Mouse (Mus musculus): Measurements from ENCODE around the gene Noc2l. TPM values are rescaled to one million over a fixed set of nuclear protein-coding genes. Genes with fewer than 3 reads are reported as not detected.

Gene Noc2l
- total and polyA plus RNA-seq, 2 experiments = 16.4 to 35.8 TPM

DNA sequence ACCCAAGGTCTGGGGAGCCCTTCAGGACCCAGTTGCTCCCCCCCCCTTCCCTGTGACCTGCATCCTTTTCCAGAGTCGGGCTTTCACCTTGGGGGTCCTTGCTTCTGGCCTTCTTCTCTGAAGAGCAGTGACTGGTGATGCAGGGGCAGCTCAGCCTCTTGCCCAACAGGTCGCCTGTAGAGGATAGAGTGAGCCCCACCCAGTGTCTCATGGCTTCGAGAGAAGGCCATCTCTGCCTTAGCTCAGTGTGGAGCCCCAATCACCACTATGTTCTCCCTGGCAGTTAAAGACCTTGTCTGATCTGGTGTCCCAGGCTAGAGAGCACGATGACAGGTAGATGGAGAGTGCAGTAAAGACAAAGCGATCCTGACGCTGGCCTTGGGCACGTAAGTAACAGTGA lies 16.3 kb downstream of the Noc2l start:
- H3K27me3 ChIP-seq (ENCODE audit: control insufficient read depth, insufficient read depth, low read length) = peaks cover 15% of the 10 kb centered on the region
- TF ChIP-seq CTCF (IDR thresholded peaks at IDR 0.05; ENCODE audit: low read depth, low read length) (no peak), POLR2A (IDR thresholded peaks at IDR 0.05; ENCODE audit: extremely low read depth, insufficient read depth, low read length) (no peak)
- 36% methylated on average over 7 of the region's 7 CpGs for WGBS
- no peak overlapping the region for H3K9ac ChIP-seq (ENCODE audit: low read depth, low read length)
- peaks cover 4% of the 10 kb centered on the region; the same call in 1 of the 2 replicates for H3K4me1 ChIP-seq (ENCODE audit: control insufficient read depth, insufficient read depth, low read length)
- H3K27ac ChIP-seq (replicated peaks; ENCODE audit: insufficient read depth, low read depth, low read length) = no peak overlapping the region
- no peak overlapping the region for H3K4me3 ChIP-seq (ENCODE audit: insufficient read depth, low read depth, low read length)
- H3K36me3 ChIP-seq (ENCODE audit: control insufficient read depth, insufficient read depth, low read length) = peaks cover under 1% of the 10 kb centered on the region; the same call in 1 of the 2 replicates
- H3K79me2 ChIP-seq (ENCODE audit: control insufficient read depth, insufficient read depth, low read length) = no peaks in the 10 kb centered on the region
- no peak for DNase-seq (ENCODE audit: extremely low read depth, low read depth, low spot score)

DNA sequence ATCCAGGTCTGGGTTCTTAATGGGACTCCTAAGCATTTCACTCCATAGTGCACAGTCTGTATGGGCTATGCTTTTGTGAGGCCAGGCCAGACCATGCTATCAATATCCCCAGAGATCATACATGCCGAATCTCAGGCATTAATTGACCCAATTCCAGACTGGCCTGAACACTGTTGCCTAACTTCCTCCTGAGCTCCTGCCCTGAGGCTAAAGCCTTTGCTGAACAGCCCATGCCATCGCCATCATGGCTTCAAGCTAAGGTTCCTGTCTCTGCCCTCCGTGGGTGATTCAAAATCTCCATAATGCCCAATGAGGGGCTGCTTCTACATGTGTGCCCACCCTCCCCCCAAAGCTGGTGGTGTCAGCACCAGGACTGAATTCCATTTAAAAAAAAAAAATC lies 16.8 kb downstream of the Noc2l start:
- TF ChIP-seq POLR2A (IDR thresholded peaks at IDR 0.05; ENCODE audit: extremely low read depth, insufficient read depth, low read length) (no peak), CTCF (IDR thresholded peaks at IDR 0.05; ENCODE audit: low read depth, low read length) (no peak)
- Histone ChIP-seq H3K9ac (ENCODE audit: low read depth, low read length) (no peak overlapping the region), H3K4me1 (ENCODE audit: control insufficient read depth, insufficient read depth, low read length) (peaks cover 4% of the 10 kb centered on the region; the same call in 1 of the 2 replicates)

DNA sequence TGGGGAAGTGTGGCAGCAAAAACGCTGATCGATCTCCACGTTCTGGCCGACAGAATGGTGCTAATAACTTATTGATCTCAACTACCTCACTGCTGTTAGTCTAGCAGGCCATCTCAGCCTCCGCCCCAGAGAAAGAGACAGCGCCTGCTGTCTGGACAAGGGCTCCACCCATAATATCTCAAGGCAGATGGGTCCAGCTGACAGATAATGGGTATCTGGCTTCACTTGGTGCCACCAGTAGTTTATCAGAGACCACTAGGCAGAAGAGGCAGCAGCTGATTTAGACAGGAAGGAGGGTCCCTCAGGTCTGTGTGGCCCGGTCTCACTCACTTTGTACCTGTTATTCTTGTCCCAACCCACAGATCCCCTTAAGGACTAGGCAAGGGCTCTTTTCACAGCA lies 17.2 kb downstream of the Noc2l start:
- 40% methylated on average over 7 of the region's 7 CpGs for WGBS
- Histone ChIP-seq H3K4me3 (ENCODE audit: insufficient read depth, low read depth, low read length) (no peak overlapping the region), H3K27me3 (ENCODE audit: control insufficient read depth, insufficient read depth, low read length) (peaks cover 15% of the 10 kb centered on the region), H3K79me2 (ENCODE audit: control insufficient read depth, insufficient read depth, low read length) (no peaks in the 10 kb centered on the region), H3K36me3 (ENCODE audit: control insufficient read depth, insufficient read depth, low read length) (no peaks in the 10 kb centered on the region), H3K9ac (ENCODE audit: low read depth, low read length) (no peak overlapping the region), H3K27ac (replicated peaks; ENCODE audit: insufficient read depth, low read depth, low read length) (no peak overlapping the region), H3K4me1 (ENCODE audit: control insufficient read depth, insufficient read depth, low read length) (peaks cover 4% of the 10 kb centered on the region; the same call in 1 of the 2 replicates)
- no peak for TF ChIP-seq CTCF (IDR thresholded peaks at IDR 0.05; ENCODE audit: low read depth, low read length)
- no peak for TF ChIP-seq POLR2A (IDR thresholded peaks at IDR 0.05; ENCODE audit: extremely low read depth, insufficient read depth, low read length)
- no peak for DNase-seq (ENCODE audit: extremely low read depth, low read depth, low spot score)

More for the DNA sequence above, 16.8 kb downstream of the Noc2l start:
- no peaks in the 10 kb centered on the region for H3K36me3 ChIP-seq (ENCODE audit: control insufficient read depth, insufficient read depth, low read length)
- H3K4me3 ChIP-seq (ENCODE audit: insufficient read depth, low read depth, low read length) = no peak overlapping the region
- no peak for DNase-seq (ENCODE audit: extremely low read depth, low read depth, low spot score)
- peaks cover 15% of the 10 kb centered on the region for H3K27me3 ChIP-seq (ENCODE audit: control insufficient read depth, insufficient read depth, low read length)
- 37% methylated on average over 3 of the region's 3 CpGs for WGBS
- no peaks in the 10 kb centered on the region for H3K79me2 ChIP-seq (ENCODE audit: control insufficient read depth, insufficient read depth, low read length)
- H3K27ac ChIP-seq (replicated peaks; ENCODE audit: insufficient read depth, low read depth, low read length) = no peak overlapping the region

DNA sequence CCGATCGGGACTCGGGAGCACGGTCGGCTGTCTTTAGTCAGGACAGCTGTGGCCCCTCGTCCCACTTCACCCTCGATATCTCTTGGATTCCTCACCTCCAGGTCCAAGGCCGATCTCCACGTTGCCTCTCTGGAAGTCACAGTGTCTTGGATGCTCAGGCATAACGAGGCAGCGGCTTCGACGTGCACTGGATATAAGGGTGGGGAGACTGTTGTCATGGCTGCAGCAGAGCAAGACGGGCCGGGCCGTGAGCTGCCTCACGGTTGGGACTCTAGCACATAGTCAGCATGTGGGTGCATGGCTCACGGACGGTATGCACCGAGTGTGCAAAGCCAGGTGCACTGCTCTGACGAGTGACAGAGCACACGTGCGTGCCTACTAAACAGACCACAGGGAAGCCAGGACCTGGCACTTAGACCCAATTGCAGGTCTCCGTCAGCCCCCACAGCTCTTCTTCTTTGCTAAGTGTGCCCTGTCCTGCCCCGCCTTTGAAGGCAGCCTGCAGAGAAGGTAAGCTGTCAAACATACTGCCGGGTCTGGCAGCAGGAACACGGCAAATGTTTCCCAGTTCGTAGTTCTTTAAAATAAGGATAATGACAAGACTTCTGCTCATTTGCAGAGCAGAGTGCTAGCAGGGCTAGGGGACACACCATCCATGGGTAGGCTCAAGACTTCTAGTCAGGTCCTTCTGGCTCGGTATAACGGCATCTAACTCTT lies 18.7 kb downstream of the Noc2l start:
- Histone ChIP-seq H3K4me3 (ENCODE audit: insufficient read depth, low read depth, low read length) (no peak overlapping the region), H3K36me3 (ENCODE audit: control insufficient read depth, insufficient read depth, low read length) (no peaks in the 10 kb centered on the region), H3K27ac (replicated peaks; ENCODE audit: insufficient read depth, low read depth, low read length) (no peak overlapping the region), H3K27me3 (ENCODE audit: control insufficient read depth, insufficient read depth, low read length) (peaks cover 15% of the 10 kb centered on the region), H3K79me2 (ENCODE audit: control insufficient read depth, insufficient read depth, low read length) (no peaks in the 10 kb centered on the region), H3K9ac (ENCODE audit: low read depth, low read length) (no peak overlapping the region), H3K4me1 (ENCODE audit: control insufficient read depth, insufficient read depth, low read length) (peaks cover 4% of the 10 kb centered on the region; the same call in 1 of the 2 replicates)
- no peak for DNase-seq (ENCODE audit: extremely low read depth, low read depth, low spot score)
- WGBS = 5% methylated on average over 26 of the region's 30 CpGs
- no peak for TF ChIP-seq POLR2A (IDR thresholded peaks at IDR 0.05; ENCODE audit: extremely low read depth, insufficient read depth, low read length)
- no peak for TF ChIP-seq CTCF (IDR thresholded peaks at IDR 0.05; ENCODE audit: low read depth, low read length)

DNA sequence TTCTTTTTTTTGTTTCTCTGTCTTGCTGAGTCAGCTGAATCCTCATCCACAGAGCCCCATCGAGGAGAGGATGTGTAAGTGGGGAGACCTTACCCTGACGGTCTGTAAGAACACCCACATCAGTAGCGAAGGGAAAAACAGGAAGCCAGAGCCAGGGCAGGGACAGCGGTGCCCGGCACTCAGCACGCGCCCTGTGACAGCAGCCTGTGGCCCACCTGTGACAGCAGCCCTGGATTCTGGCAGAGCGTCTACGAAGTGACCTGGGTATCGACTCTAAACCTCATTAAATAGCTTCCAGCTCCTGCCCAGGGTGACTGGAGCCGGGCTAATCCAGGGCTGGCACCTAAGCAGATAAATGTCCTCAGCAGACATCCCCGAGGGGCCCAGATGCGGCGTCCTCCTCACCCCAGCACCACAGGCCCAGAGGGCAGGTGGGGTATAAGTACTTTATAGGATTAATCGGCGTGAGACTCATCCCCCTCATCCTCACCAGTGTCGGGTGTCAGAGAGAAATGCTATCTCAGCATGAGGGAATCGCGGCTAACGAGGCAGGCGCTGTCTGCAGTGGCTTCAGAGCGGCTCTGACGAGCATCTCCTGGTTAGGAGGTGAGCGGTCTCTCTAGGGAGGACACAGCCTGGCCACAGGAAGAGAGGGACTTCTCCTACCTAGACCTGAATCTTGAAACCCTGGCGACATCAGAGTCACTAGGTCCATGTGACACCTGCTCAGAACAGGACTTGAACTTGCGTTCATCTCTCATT lies 19.4 kb downstream of the Noc2l start, which contains the start of gene Samd11:
Gene Samd11 (minus strand): TSS at position 580 of the 762 bp plus-strand sequence.
- Histone ChIP-seq H3K27ac (replicated peaks; ENCODE audit: insufficient read depth, low read depth, low read length) (no peak within 1 kb of the TSS), H3K4me1 (ENCODE audit: control insufficient read depth, insufficient read depth, low read length) (peaks cover 4% of the 10 kb centered on the region; the same call in 1 of the 2 replicates), H3K36me3 (ENCODE audit: control insufficient read depth, insufficient read depth, low read length) (no peaks in the 10 kb centered on the region), H3K27me3 (ENCODE audit: control insufficient read depth, insufficient read depth, low read length) (peaks cover 15% of the 10 kb centered on the region), H3K4me3 (ENCODE audit: insufficient read depth, low read depth, low read length) (no peak within 1 kb of the TSS), H3K9ac (ENCODE audit: low read depth, low read length) (no peak within 1 kb of the TSS), H3K79me2 (ENCODE audit: control insufficient read depth, insufficient read depth, low read length) (no peaks in the 10 kb centered on the region)
- no peak for DNase-seq (ENCODE audit: extremely low read depth, low read depth, low spot score)
- no peak for TF ChIP-seq POLR2A (IDR thresholded peaks at IDR 0.05; ENCODE audit: extremely low read depth, insufficient read depth, low read length)
- TF ChIP-seq CTCF (IDR thresholded peaks at IDR 0.05; ENCODE audit: low read depth, low read length) = no peak
- WGBS = 12% methylated on average over 26 of the region's 26 CpGs

Other genes starting within 250 kb of the Noc2l start
- gene B3galt6, start 243.4 kb upstream of the Noc2l start, total RNA-seq (2014; rRNA removed) = 2.8 TPM in 2 replicates
- 2.5 and 2.6 TPM in 2 replicates for gene B3galt6, start 243.4 kb upstream of the Noc2l start, polyA plus RNA-seq (2012; rRNA removed)
- gene Sdf4, start 243.1 kb upstream of the Noc2l start, total RNA-seq (2014; rRNA removed) = 141 and 156 TPM in 2 replicates
- gene Sdf4, start 243.1 kb upstream of the Noc2l start, polyA plus RNA-seq (2012; rRNA removed) = 34.9 and 37.2 TPM in 2 replicates
- gene Tnfrsf4, start 222.2 kb upstream of the Noc2l start, total RNA-seq (2014; rRNA removed) = 0.65 and 0.67 TPM in 2 replicates
- 0.83 and 2.5 TPM in 2 replicates for gene Tnfrsf4, start 222.2 kb upstream of the Noc2l start, polyA plus RNA-seq (2012; rRNA removed)
- gene Tnfrsf18, start 209.8 kb upstream of the Noc2l start, total RNA-seq (2014; rRNA removed) = 0.94 TPM in 1 of 2 replicates, not detected in the other
- gene Tnfrsf18, start 209.8 kb upstream of the Noc2l start, polyA plus RNA-seq (2012; rRNA removed) = 0.41 and 0.81 TPM in 2 replicates
- 0.37 TPM in 1 of 2 replicates, not detected in the other for gene Ttll10, start 176.6 kb upstream of the Noc2l start, total RNA-seq (2014; rRNA removed)
- 0.11 and 0.12 TPM in 2 replicates for gene Ttll10, start 176.6 kb upstream of the Noc2l start, polyA plus RNA-seq (2012; rRNA removed)
- gene 9430015G10Rik, start 126.0 kb upstream of the Noc2l start, total RNA-seq (2014; rRNA removed) = 3.8 and 4.5 TPM in 2 replicates
- gene 9430015G10Rik, start 126.0 kb upstream of the Noc2l start, polyA plus RNA-seq (2012; rRNA removed) = 3.7 and 9.1 TPM in 2 replicates
- gene Rnf223, start 105.5 kb upstream of the Noc2l start, total RNA-seq (2014; rRNA removed) = not detected in 2 replicates
- 0.17 TPM in 1 of 2 replicates, not detected in the other for gene Rnf223, start 105.5 kb upstream of the Noc2l start, polyA plus RNA-seq (2012; rRNA removed)
- gene Agrn, start 38.5 kb upstream of the Noc2l start, total RNA-seq (2014; rRNA removed) = 10.4 and 13.8 TPM in 2 replicates
- gene Agrn, start 38.5 kb upstream of the Noc2l start, polyA plus RNA-seq (2012; rRNA removed) = 20.5 and 33.2 TPM in 2 replicates
- gene Isg15, start 35.2 kb upstream of the Noc2l start, total RNA-seq (2014; rRNA removed) = 14.2 and 20.7 TPM in 2 replicates
- 26.8 and 44.3 TPM in 2 replicates for gene Isg15, start 35.2 kb upstream of the Noc2l start, polyA plus RNA-seq (2012; rRNA removed)
- 2.5 and 3.0 TPM in 2 replicates for gene AW011738, start 32.7 kb upstream of the Noc2l start, total RNA-seq (2014; rRNA removed)
- gene AW011738, start 32.7 kb upstream of the Noc2l start, polyA plus RNA-seq (2012; rRNA removed) = 1.7 and 3.7 TPM in 2 replicates
- gene Perm1, start 20.1 kb upstream of the Noc2l start, total RNA-seq (2014; rRNA removed) = 0.07 and 0.09 TPM in 2 replicates
- 0.04 TPM in 1 of 2 replicates, not detected in the other for gene Perm1, start 20.1 kb upstream of the Noc2l start, polyA plus RNA-seq (2012; rRNA removed)
- gene Plekhn1, start 1.2 kb upstream of the Noc2l start, total RNA-seq (2014; rRNA removed) = 6.9 TPM in 2 replicates
- gene Plekhn1, start 1.2 kb upstream of the Noc2l start, polyA plus RNA-seq (2012; rRNA removed) = 12.1 and 18.5 TPM in 2 replicates
- under 0.01 TPM in 1 of 2 replicates, not detected in the other for gene Samd11, start 19.6 kb downstream of the Noc2l start, total RNA-seq (2014; rRNA removed)
- gene Samd11, start 19.6 kb downstream of the Noc2l start, polyA plus RNA-seq (2012; rRNA removed) = 0.04 TPM in 1 of 2 replicates, not detected in the other
- not detected in 2 replicates for gene Vmn2r-ps159, start 95.1 kb downstream of the Noc2l start, total RNA-seq (2014; rRNA removed)
- not detected in 2 replicates for gene Vmn2r-ps159, start 95.1 kb downstream of the Noc2l start, polyA plus RNA-seq (2012; rRNA removed)

Measured in liver, adult 2 months (tissue).